Mouse (Mus musculus) bone marrow macrophage, adult 2 months (primary cell): ENCODE results near the gene Crybg2. TPM values are rescaled to one million over a fixed set of nuclear protein-coding genes. Genes with fewer than 3 reads are reported as not detected.

Experiments
- H3K27ac ChIP-seq: 2 replicates; pipeline ENCODE4 v1.5.1; 2012; ENCODE audit warnings: low read depth, low read length; ENCODE audit not compliant: insufficient read depth
- H3K4me1 ChIP-seq: 2 replicates; pipeline ENCODE4 v1.6.1; 2012; ENCODE audit warnings: low read length; ENCODE audit not compliant: control insufficient read depth, insufficient read depth
- H3K4me3 ChIP-seq: 2 replicates; pipeline ENCODE4 v1.5.1; 2012; ENCODE audit warnings: mild to moderate bottlenecking, low read length, moderate library complexity; ENCODE audit not compliant: insufficient read depth
- CTCF ChIP-seq: IDR thresholded peaks from 2 replicates; pipeline ENCODE4 v1.5.1; 2012; ENCODE audit warnings: low read depth, mild to moderate bottlenecking, low read length, moderate library complexity
- POLR2A ChIP-seq: IDR thresholded peaks from 2 replicates; pipeline ENCODE4 v1.6.1; 2012; ENCODE audit warnings: mild to moderate bottlenecking, low read depth, low read length, borderline replicate concordance
- polyA plus RNA-seq: library from polyadenylated mRNA; stranded (reverse); fragments of >200 nt; gene quantifications from 2 replicates; pipeline ENCODE4 v1.2.4, GENCODE M21; 2012; ENCODE audit not compliant: missing spikeins, insufficient read depth, insufficient read length

Crybg2 gene
- polyA plus RNA-seq, 1 experiment: 0.71 TPM

GRCm38 (mm10) chr4:134106105-134106504 is 45.5 kb downstream of the Crybg2 start:
- no peak overlapping the region for H3K27ac ChIP-seq
- H3K4me3 ChIP-seq: no peak overlapping the region
- TF ChIP-seq POLR2A (no peak), CTCF (no peak)
- H3K4me1 ChIP-seq: peaks cover 29% of the 10 kb centered on the region

- Histone ChIP-seq H3K4me3 (no peak overlapping the region), H3K4me1 (peaks cover 32% of the 10 kb centered on the region), H3K27ac (no peak overlapping the region)
- TF ChIP-seq CTCF (no peak), POLR2A (no peak)
These were observed 47.1 kb downstream of the Crybg2 start for GRCm38 (mm10) chr4:134107730-134108129.

GRCm38 (mm10) chr4:134108196-134108595 is 47.6 kb downstream of the Crybg2 start:
- no peak overlapping the region for H3K27ac ChIP-seq
- H3K4me3 ChIP-seq: no peak overlapping the region
- H3K4me1 ChIP-seq: peaks cover 32% of the 10 kb centered on the region
- TF ChIP-seq CTCF (no peak), POLR2A (no peak)

GRCm38 (mm10) chr4:134110653-134111052 is 50.0 kb downstream of the Crybg2 start:
- Histone ChIP-seq H3K27ac (no peak overlapping the region; the same call in 1 of the 2 replicates), H3K4me3 (no peak overlapping the region), H3K4me1 (peaks cover 36% of the 10 kb centered on the region)
- TF ChIP-seq POLR2A (no peak), CTCF (no peak)

- TF ChIP-seq CTCF (no peak), POLR2A (no peak)
- H3K4me1 ChIP-seq: peaks cover 38% of the 10 kb centered on the region
- H3K27ac ChIP-seq: no peak overlapping the region
- H3K4me3 ChIP-seq: no peak overlapping the region
These were observed 51.8 kb downstream of the Crybg2 start for GRCm38 (mm10) chr4:134112403-134112802.

GRCm38 (mm10) chr4:134113356-134113994 is 52.9 kb downstream of the Crybg2 start:
- Histone ChIP-seq H3K27ac (no peak overlapping the region), H3K4me3 (no peak overlapping the region), H3K4me1 (peaks cover 42% of the 10 kb centered on the region)
- TF ChIP-seq POLR2A (no peak), CTCF (no peak)

GRCm38 (mm10) chr4:134114038-134114437 is 53.4 kb downstream of the Crybg2 start:
- H3K4me1 ChIP-seq: peaks cover 42% of the 10 kb centered on the region
- no peak for TF ChIP-seq POLR2A
- no peak for TF ChIP-seq CTCF
- H3K4me3 ChIP-seq: no peak overlapping the region
- no peak overlapping the region for H3K27ac ChIP-seq

- peaks cover 46% of the 10 kb centered on the region for H3K4me1 ChIP-seq
- no peak overlapping the region for H3K4me3 ChIP-seq
- H3K27ac ChIP-seq: no peak overlapping the region
- TF ChIP-seq POLR2A (no peak), CTCF (no peak)
These were observed 54.9 kb downstream of the Crybg2 start for GRCm38 (mm10) chr4:134115215-134116144.

GRCm38 (mm10) chr4:134116501-134116900 is 55.9 kb downstream of the Crybg2 start:
- H3K4me1 ChIP-seq: peaks cover 51% of the 10 kb centered on the region
- H3K4me3 ChIP-seq: no peak overlapping the region
- TF ChIP-seq POLR2A (no peak), CTCF (no peak)
- peak overlapping the region; percentile 90 for H3K27ac ChIP-seq

- Histone ChIP-seq H3K4me3 (no peak overlapping the region), H3K27ac (peak overlapping the region; percentile 90), H3K4me1 (peaks cover 51% of the 10 kb centered on the region)
- no peak for TF ChIP-seq POLR2A
- no peak for TF ChIP-seq CTCF
These were observed 56.4 kb downstream of the Crybg2 start for GRCm38 (mm10) chr4:134117012-134117411.
